Mouse (Mus musculus): ENCODE results near the gene Wap. TPM values are rescaled to one million over a fixed set of nuclear protein-coding genes. Genes with fewer than 3 reads are reported as not detected.

Wap gene
- total and polyA plus RNA-seq, 2 experiments from 2014 or later: not detected

- DNase-seq (ENCODE audit: low spot score) (no peak), ATAC-seq (peak; percentile 8; the same call in 1 of the 2 replicates)
- no peaks in the 10 kb centered on the region for H3K9me3 ChIP-seq (ENCODE audit: low read length)
- TF ChIP-seq CTCF (IDR thresholded peaks at IDR 0.05; ENCODE audit: low read depth): no peak
- H3K4me2 ChIP-seq (ENCODE audit: low read depth, low read length): peak overlapping the region; percentile 36
- no peak overlapping the region for H3K4me3 ChIP-seq (ENCODE audit: low read length)
- peaks cover 23% of the 10 kb centered on the region for H3K4me1 ChIP-seq (ENCODE audit: insufficient read depth, low read length)
- peaks cover 18% of the 10 kb centered on the region; the same call in 1 of the 2 replicates for H3K36me3 ChIP-seq (ENCODE audit: insufficient read depth, low read length)
- peak overlapping the region; percentile 33 for H3K9ac ChIP-seq (replicated peaks; ENCODE audit: low read length)
- H3K27ac ChIP-seq: peak overlapping the region; percentile 66
- H3K27me3 ChIP-seq (ENCODE audit: insufficient read depth, low read length): no peaks in the 10 kb centered on the region
- 10% methylated on average over 24 of the region's 27 CpGs for WGBS
Measured at GRCm38 (mm10) chr11:6599011-6599681, 39.3 kb downstream of the Wap start.

- Histone ChIP-seq H3K4me1 (ENCODE audit: insufficient read depth, low read length) (peaks cover 15% of the 10 kb centered on the region), H3K9ac (replicated peaks; ENCODE audit: low read length) (peak overlapping the region; percentile 33; the same call in 1 of the 2 replicates), H3K27ac (peak overlapping the region; percentile 66), H3K9me3 (ENCODE audit: low read length) (no peaks in the 10 kb centered on the region), H3K36me3 (ENCODE audit: insufficient read depth, low read length) (peaks cover 26% of the 10 kb centered on the region; the same call in 1 of the 2 replicates), H3K27me3 (ENCODE audit: insufficient read depth, low read length) (no peaks in the 10 kb centered on the region), H3K4me3 (ENCODE audit: low read length) (no peak overlapping the region), H3K4me2 (ENCODE audit: low read depth, low read length) (peak overlapping the region; percentile 36; the same call in 1 of the 2 replicates)
- 57% methylated on average over 19 of the region's 19 CpGs for WGBS
- TF ChIP-seq CTCF (IDR thresholded peaks at IDR 0.05; ENCODE audit: low read depth): no peak
- DNase-seq (ENCODE audit: low spot score) (no peak), ATAC-seq (0 out of 2 replicates have a peak, but pooled peaks have one; percentile 0)
Measured at GRCm38 (mm10) chr11:6598191-6598889, 40.1 kb downstream of the Wap start.

- TF ChIP-seq CTCF (IDR thresholded peaks at IDR 0.05; ENCODE audit: low read depth): peak; percentile 49
- H3K36me3 ChIP-seq (ENCODE audit: insufficient read depth, low read length): peaks cover 34% of the 10 kb centered on the region; the same call in 1 of the 2 replicates
- H3K4me3 ChIP-seq (ENCODE audit: low read length): no peak overlapping the region
- peak overlapping the region; percentile 66; the same call in 1 of the 2 replicates for H3K27ac ChIP-seq
- peaks cover 12% of the 10 kb centered on the region for H3K4me1 ChIP-seq (ENCODE audit: insufficient read depth, low read length)
- H3K4me2 ChIP-seq (ENCODE audit: low read depth, low read length): no peak overlapping the region
- peak; percentile 53 for DNase-seq (ENCODE audit: low spot score)
- ATAC-seq: peak; percentile 22
- no peaks in the 10 kb centered on the region for H3K27me3 ChIP-seq (ENCODE audit: insufficient read depth, low read length)
- WGBS: 58% methylated on average over 7 of the region's 7 CpGs
- H3K9ac ChIP-seq (replicated peaks; ENCODE audit: low read length): no peak overlapping the region
- no peaks in the 10 kb centered on the region for H3K9me3 ChIP-seq (ENCODE audit: low read length)
Measured at GRCm38 (mm10) chr11:6597523-6597922, 40.9 kb downstream of the Wap start.

- Histone ChIP-seq H3K27ac (no peak overlapping the region), H3K4me1 (ENCODE audit: insufficient read depth, low read length) (peaks cover 12% of the 10 kb centered on the region), H3K9ac (replicated peaks; ENCODE audit: low read length) (no peak overlapping the region), H3K4me3 (ENCODE audit: low read length) (no peak overlapping the region), H3K4me2 (ENCODE audit: low read depth, low read length) (no peak overlapping the region), H3K36me3 (ENCODE audit: insufficient read depth, low read length) (peaks cover 35% of the 10 kb centered on the region; the same call in 1 of the 2 replicates), H3K9me3 (ENCODE audit: low read length) (no peaks in the 10 kb centered on the region), H3K27me3 (ENCODE audit: insufficient read depth, low read length) (no peaks in the 10 kb centered on the region)
- DNase-seq (ENCODE audit: low spot score) (no peak), ATAC-seq (no peak)
- WGBS: 84% methylated on average over 3 of the region's 3 CpGs
- TF ChIP-seq CTCF (IDR thresholded peaks at IDR 0.05; ENCODE audit: low read depth): no peak
Measured at GRCm38 (mm10) chr11:6596616-6597015, 41.8 kb downstream of the Wap start.

- ATAC-seq: no peak
- Histone ChIP-seq H3K4me3 (ENCODE audit: low read length) (no peak overlapping the region), H3K27me3 (ENCODE audit: insufficient read depth, low read length) (no peaks in the 10 kb centered on the region), H3K36me3 (ENCODE audit: insufficient read depth, low read length) (peaks cover 37% of the 10 kb centered on the region; the same call in 1 of the 2 replicates), H3K4me1 (ENCODE audit: insufficient read depth, low read length) (peaks cover 12% of the 10 kb centered on the region), H3K9me3 (ENCODE audit: low read length) (no peaks in the 10 kb centered on the region), H3K9ac (replicated peaks; ENCODE audit: low read length) (no peak overlapping the region), H3K27ac (0 out of 2 replicates have a peak overlapping the region, but pooled peaks have one; percentile 4), H3K4me2 (ENCODE audit: low read depth, low read length) (no peak overlapping the region)
- WGBS: 96% methylated on average over 6 of the region's 6 CpGs
- no peak for DNase-seq (ENCODE audit: low spot score)
- no peak for TF ChIP-seq CTCF (IDR thresholded peaks at IDR 0.05; ENCODE audit: low read depth)
Measured at GRCm38 (mm10) chr11:6596205-6596604, 42.2 kb downstream of the Wap start.

- DNase-seq (ENCODE audit: low spot score): no peak
- H3K27me3 ChIP-seq (ENCODE audit: insufficient read depth, low read length): no peaks in the 10 kb centered on the region
- peaks cover 37% of the 10 kb centered on the region; the same call in 1 of the 2 replicates for H3K36me3 ChIP-seq (ENCODE audit: insufficient read depth, low read length)
- TF ChIP-seq CTCF (IDR thresholded peaks at IDR 0.05; ENCODE audit: low read depth): no peak
- peaks cover 12% of the 10 kb centered on the region for H3K4me1 ChIP-seq (ENCODE audit: insufficient read depth, low read length)
- no peak overlapping the region for H3K4me2 ChIP-seq (ENCODE audit: low read depth, low read length)
- no peak for ATAC-seq
- H3K4me3 ChIP-seq (ENCODE audit: low read length): no peak overlapping the region
- H3K27ac ChIP-seq: no peak overlapping the region
- no peak overlapping the region for H3K9ac ChIP-seq (replicated peaks; ENCODE audit: low read length)
- 90% methylated on average over 5 of the region's 5 CpGs for WGBS
- no peaks in the 10 kb centered on the region for H3K9me3 ChIP-seq (ENCODE audit: low read length)
Measured at GRCm38 (mm10) chr11:6595339-6595738, 43.1 kb downstream of the Wap start.

Data from hindbrain, postnatal 0 days (tissue).